Mouse (Mus musculus): Measurements from ENCODE around the gene Plcb1.

Gene Plcb1

GRCm38 (mm10) chr2:134785970-134786855 lies at the start of gene Plcb1:
Plcb1 (plus strand) TSS chr2:134786067.
- peak; percentile 93 for DNase-seq (ENCODE audit: low spot score)

GRCm38 (mm10) chr2:134755537-134755936 lies 30.3 kb upstream of the Plcb1 start:
- no peak for DNase-seq (ENCODE audit: low spot score)

GRCm38 (mm10) chr2:134756086-134756485 lies 29.8 kb upstream of the Plcb1 start:
- no peak for DNase-seq (ENCODE audit: low spot score)

- DNase-seq (ENCODE audit: low spot score), result no peak
These were observed 24.8 kb upstream of the Plcb1 start for GRCm38 (mm10) chr2:134761029-134761428.

GRCm38 (mm10) chr2:134763406-134763990 lies 22.4 kb upstream of the Plcb1 start:
- DNase-seq (ENCODE audit: low spot score), result no peak

GRCm38 (mm10) chr2:134764506-134764905 lies 21.4 kb upstream of the Plcb1 start:
- no peak for DNase-seq (ENCODE audit: low spot score)

- no peak for DNase-seq (ENCODE audit: low spot score)
These were observed 6.0 kb upstream of the Plcb1 start for GRCm38 (mm10) chr2:134779826-134780225.

GRCm38 (mm10) chr2:134780316-134780715 lies 5.6 kb upstream of the Plcb1 start:
- no peak for DNase-seq (ENCODE audit: low spot score)

GRCm38 (mm10) chr2:134786856-134787250 lies 986 bp downstream of the Plcb1 start:
- DNase-seq (ENCODE audit: low spot score), result no peak

GRCm38 (mm10) chr2:134787336-134788095 lies 1.6 kb downstream of the Plcb1 start:
- no peak for DNase-seq (ENCODE audit: low spot score)

- no peak for DNase-seq (ENCODE audit: low spot score)
These were observed 7.1 kb downstream of the Plcb1 start for GRCm38 (mm10) chr2:134792926-134793325.

- no peak for DNase-seq (ENCODE audit: low spot score)
These were observed 14.4 kb downstream of the Plcb1 start for GRCm38 (mm10) chr2:134800226-134800625.

GRCm38 (mm10) chr2:134816383-134816782 lies 30.5 kb downstream of the Plcb1 start:
- no peak for DNase-seq (ENCODE audit: low spot score)

- DNase-seq (ENCODE audit: low spot score), result no peak
These were observed 31.4 kb downstream of the Plcb1 start for GRCm38 (mm10) chr2:134817058-134817840.

GRCm38 (mm10) chr2:134821176-134821575 lies 35.3 kb downstream of the Plcb1 start:
- no peak for DNase-seq (ENCODE audit: low spot score)

- DNase-seq (ENCODE audit: low spot score), result no peak
These were observed 39.8 kb downstream of the Plcb1 start for GRCm38 (mm10) chr2:134825645-134826044.

GRCm38 (mm10) chr2:134826111-134827005 lies 40.5 kb downstream of the Plcb1 start:
- peak; percentile 47 for DNase-seq (ENCODE audit: low spot score)

GRCm38 (mm10) chr2:134827778-134828487 lies 42.1 kb downstream of the Plcb1 start:
- DNase-seq (ENCODE audit: low spot score), result no peak

- no peak for DNase-seq (ENCODE audit: low spot score)
These were observed 46.0 kb downstream of the Plcb1 start for GRCm38 (mm10) chr2:134831861-134832260.

- DNase-seq (ENCODE audit: low spot score), result no peak
These were observed 50.2 kb downstream of the Plcb1 start for GRCm38 (mm10) chr2:134836097-134836496.

All from embryo, embryonic 10 days (tissue).